Mouse (Mus musculus): ENCODE data around the gene Asl.

Asl gene

GRCm38 (mm10) chr5:130007344-130007743, 21.7 kb downstream of the Asl start:
- no peak for DNase-seq (ENCODE audit: low spot score in 2 of 2)

GRCm38 (mm10) chr5:130003229-130003628, 25.8 kb downstream of the Asl start:
- DNase-seq (ENCODE audit: low spot score in 2 of 2) = no peak

GRCm38 (mm10) chr5:130002301-130003146, 26.5 kb downstream of the Asl start, which contains the start of gene Gusb:
Gene Gusb (minus strand): TSS chr5:130003049.
- DNase-seq (ENCODE audit: low spot score in 2 of 2) = peak; percentile 65 to 69

GRCm38 (mm10) chr5:130001356-130001987, 27.6 kb downstream of the Asl start:
- no peak for DNase-seq (ENCODE audit: low spot score in 2 of 2)

GRCm38 (mm10) chr5:130000735-130001134, 28.3 kb downstream of the Asl start:
- no peak for DNase-seq (ENCODE audit: low spot score in 2 of 2)

GRCm38 (mm10) chr5:129999097-129999496, 29.9 kb downstream of the Asl start:
- DNase-seq (ENCODE audit: low spot score in 2 of 2) = peak in 1 of 2 experiments; percentile 57

- DNase-seq (ENCODE audit: low spot score in 2 of 2) = no peak
Measured at GRCm38 (mm10) chr5:129997700-129998099, 31.3 kb downstream of the Asl start.

- DNase-seq (ENCODE audit: low spot score in 2 of 2) = no peak
Measured at GRCm38 (mm10) chr5:129994989-129995388, 34.1 kb downstream of the Asl start.

- no peak for DNase-seq (ENCODE audit: low spot score in 2 of 2)
Measured at GRCm38 (mm10) chr5:129993374-129993773, 35.7 kb downstream of the Asl start.

- no peak for DNase-seq (ENCODE audit: low spot score in 2 of 2)
Measured at GRCm38 (mm10) chr5:129991898-129992297, 37.1 kb downstream of the Asl start.

GRCm38 (mm10) chr5:129989376-129989775, 39.7 kb downstream of the Asl start:
- DNase-seq (ENCODE audit: low spot score in 2 of 2) = no peak

GRCm38 (mm10) chr5:129980216-129980615, 48.8 kb downstream of the Asl start:
- DNase-seq (ENCODE audit: low spot score in 2 of 2) = no peak

- DNase-seq (ENCODE audit: low spot score in 2 of 2) = no peak
Measured at GRCm38 (mm10) chr5:129978608-129979007, 50.4 kb downstream of the Asl start.

GRCm38 (mm10) chr5:129977768-129978167, 51.3 kb downstream of the Asl start:
- DNase-seq (ENCODE audit: low spot score in 2 of 2) = no peak

- DNase-seq (ENCODE audit: low spot score in 2 of 2) = no peak
Measured at GRCm38 (mm10) chr5:129974866-129975311, 54.2 kb downstream of the Asl start.

- DNase-seq (ENCODE audit: low spot score in 2 of 2) = no peak
Measured at GRCm38 (mm10) chr5:129974354-129974753, 54.7 kb downstream of the Asl start.

GRCm38 (mm10) chr5:129971491-129971890, 57.6 kb downstream of the Asl start:
- no peak for DNase-seq (ENCODE audit: low spot score in 2 of 2)

GRCm38 (mm10) chr5:129968417-129968816, 60.6 kb downstream of the Asl start:
- DNase-seq (ENCODE audit: low spot score in 2 of 2) = no peak

- DNase-seq (ENCODE audit: low spot score in 2 of 2) = no peak
Measured at GRCm38 (mm10) chr5:129966448-129966847, 62.6 kb downstream of the Asl start.

GRCm38 (mm10) chr5:129963224-129963623, 65.8 kb downstream of the Asl start:
- no peak for DNase-seq (ENCODE audit: low spot score in 2 of 2)

Measured in frontal cortex, postnatal 14 days (tissue).